Mouse (Mus musculus): ENCODE data around the gene Rhoa.
"Not testable (repeated sequence)": the region's sequence is repeated elsewhere in the genome, so short reads cannot be mapped to it uniquely, and the experiment has no call there.

Rhoa gene

DNA sequence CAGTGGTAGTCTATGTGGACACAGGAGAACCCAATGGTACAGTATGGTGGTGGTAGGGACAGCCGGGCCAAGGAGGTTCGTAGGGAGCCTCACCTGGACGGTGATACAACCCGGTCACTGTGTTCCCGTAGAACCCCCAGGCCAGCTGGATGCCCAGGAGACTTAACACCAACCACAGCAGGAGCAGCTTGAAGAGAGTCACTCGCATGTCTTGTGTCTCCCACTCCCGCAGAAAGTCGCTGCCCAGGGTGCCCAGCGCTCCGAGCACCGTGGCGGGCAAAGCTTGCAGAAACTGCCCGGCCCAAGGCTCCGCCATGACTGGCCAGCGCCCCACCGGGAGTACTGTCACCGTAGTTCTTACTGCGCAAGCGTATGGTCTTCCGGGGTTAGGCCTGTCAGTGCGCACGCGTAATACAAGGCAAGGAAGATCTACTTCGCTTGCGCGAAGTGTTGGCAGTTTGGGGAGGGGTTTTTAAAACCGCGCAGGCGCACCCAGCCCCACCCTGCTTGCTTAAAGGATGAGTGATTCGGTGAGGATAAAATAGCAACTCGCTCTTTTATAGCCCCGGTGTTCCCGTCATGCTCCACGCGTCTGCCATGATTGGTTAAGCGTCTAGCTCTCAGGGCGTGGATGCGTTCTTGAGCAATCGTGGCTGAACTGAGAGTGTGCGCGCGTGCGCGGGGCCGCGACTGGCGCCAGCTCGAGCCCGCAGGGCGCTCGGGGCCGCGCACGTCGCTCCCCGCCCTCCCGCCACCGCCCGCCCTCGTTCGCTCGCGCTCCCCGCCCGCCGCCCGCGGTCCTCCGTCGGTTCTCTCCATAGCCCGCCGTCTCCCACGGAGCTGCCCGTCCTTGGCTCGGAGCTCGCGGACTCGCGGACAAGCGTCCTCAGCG is at the start of gene Rhoa, which contains the start of gene Tcta:
TSS of gene Rhoa (plus strand) at position 501 of the 892 bp plus-strand sequence.
TSS of gene Tcta (minus strand) at position 532 of the 892 bp plus-strand sequence.
- in situ Hi-C loops (cut with MboI; ENCODE audit: low sequenced_read_pairs) = no loop called here

GRCm38 (mm10) chr9:108260526-108260925 is 45.4 kb upstream of the Rhoa start:
- in situ Hi-C loops (cut with MboI; ENCODE audit: low sequenced_read_pairs) = no loop called here

GRCm38 (mm10) chr9:108261865-108262264 is 44.1 kb upstream of the Rhoa start:
- in situ Hi-C loops (cut with MboI; ENCODE audit: low sequenced_read_pairs) = no loop called here

GRCm38 (mm10) chr9:108262494-108263049 is 43.4 kb upstream of the Rhoa start:
- in situ Hi-C loops (cut with MboI; ENCODE audit: low sequenced_read_pairs) = no loop called here

DNA sequence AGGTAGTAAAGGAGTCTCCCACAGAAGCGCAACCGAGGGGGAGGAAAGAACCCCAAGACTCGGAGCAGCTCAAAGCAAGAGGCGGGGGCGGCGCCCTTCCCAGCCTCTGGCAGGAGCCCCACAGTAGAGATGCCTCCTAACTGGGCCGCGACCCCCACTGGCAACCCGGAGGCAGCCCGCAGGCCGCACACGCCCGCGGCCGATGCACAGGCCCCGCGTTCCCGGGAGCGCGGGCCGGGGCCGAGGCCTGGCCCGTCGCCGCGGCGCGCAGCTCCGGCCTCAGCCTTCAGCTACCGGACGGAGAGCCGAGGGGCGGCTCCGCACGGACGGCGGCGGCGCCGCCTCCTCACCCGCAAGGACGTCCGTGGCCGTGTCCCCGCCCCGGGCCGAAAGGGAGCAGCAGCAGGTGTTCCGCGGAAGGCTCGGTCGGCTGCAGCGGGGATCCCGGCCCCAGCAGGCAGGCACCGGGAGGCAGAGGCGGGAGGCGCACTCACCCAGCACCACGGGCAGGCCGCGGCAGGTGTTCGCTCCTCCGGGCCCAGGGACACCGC is 42.7 kb upstream of the Rhoa start:
- in situ Hi-C loops (cut with MboI; ENCODE audit: low sequenced_read_pairs) = no loop called here

DNA sequence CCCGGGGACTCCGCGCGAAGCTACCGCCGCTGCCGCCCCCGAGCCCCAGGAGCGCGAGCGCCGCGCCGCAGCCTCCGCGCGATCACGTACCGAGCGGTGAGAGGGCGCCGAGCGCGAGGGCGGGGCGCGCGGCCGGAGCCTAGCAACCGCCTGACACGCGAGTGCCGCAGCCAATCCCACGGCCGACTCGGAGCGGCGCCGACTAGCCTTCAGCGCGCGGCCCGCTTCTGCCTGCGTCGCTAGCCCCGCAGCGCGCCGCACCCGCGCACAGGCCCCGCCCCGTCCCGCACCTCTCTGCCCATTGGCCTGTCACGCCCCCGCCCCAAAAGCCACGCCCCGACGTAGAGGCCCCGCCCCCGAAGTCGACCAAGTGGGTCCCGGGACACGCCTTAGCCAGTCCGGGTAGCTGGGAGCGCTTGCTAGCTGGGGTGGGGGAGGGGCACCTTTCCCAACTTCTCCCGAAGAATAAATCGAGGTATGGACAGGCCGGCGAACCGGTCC is 42.2 kb upstream of the Rhoa start, which contains the start of gene Dag1:
TSS of gene Dag1 (minus strand) at position 269 of the 501 bp plus-strand sequence.
- in situ Hi-C loops (cut with MboI; ENCODE audit: low sequenced_read_pairs) = no loop called here

GRCm38 (mm10) chr9:108264191-108264921 is 41.6 kb upstream of the Rhoa start:
- in situ Hi-C loops (cut with MboI; ENCODE audit: low sequenced_read_pairs) = no loop called here

DNA sequence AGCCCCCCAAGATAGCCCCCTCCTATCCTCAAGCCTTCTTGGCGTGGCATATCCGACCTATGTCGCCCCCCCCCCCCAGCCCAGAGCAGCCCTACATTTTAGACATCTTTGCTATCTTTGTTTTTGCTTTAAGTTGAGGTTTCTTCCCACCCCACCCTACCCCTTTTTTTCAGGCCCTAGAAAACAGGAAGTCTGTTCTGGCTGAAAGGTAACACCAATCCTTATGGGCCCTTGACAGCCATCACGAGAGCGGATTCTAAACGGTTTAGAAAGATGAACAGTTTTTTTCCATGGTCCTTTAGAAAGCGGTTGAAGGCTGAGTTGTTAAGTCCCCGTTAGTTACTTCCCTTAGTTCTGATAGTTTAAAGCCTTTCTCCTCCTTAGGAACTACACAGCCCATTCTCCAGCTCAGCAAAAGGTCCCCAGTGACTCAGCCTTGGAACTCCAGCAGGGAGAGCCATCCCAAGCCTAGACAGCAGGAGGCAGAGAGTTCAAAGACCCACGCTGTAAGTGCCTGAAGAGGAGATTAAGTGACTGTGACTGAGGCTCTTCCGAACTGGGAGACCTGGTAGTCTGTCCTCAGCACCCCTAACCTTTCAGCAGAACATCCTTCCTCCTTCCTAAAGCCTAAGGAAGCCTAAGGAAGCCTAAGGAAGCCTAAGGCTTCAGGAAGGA is 39.5 kb upstream of the Rhoa start:
- in situ Hi-C loops (cut with MboI; ENCODE audit: low sequenced_read_pairs) = no loop called here

DNA sequence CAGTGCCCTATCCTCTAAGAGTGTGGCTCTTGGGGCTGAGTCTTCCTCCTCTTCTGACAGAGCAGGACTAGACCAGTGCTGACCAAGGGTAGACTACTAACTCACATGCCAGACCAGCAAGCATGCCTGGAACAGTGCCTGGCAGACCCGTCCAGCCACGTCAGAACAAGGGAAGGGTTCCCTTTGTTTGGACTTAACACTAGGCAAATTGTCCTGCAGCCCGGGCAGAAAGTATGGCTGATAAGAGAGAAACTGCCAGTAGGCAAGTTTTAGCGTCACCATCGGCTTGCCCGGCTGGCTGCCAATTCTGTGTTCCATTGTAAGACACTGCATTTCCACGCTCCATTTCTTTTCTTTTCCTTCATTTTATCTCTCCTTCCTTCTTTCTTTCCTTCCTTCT is 38.2 kb upstream of the Rhoa start:
- in situ Hi-C loops (cut with MboI; ENCODE audit: low sequenced_read_pairs) = no loop called here

- in situ Hi-C loops (cut with MboI; ENCODE audit: low sequenced_read_pairs) = not testable (repeated sequence)
Measured at GRCm38 (mm10) chr9:108268701-108269100, 37.2 kb upstream of the Rhoa start.

GRCm38 (mm10) chr9:108271941-108272340 is 34.0 kb upstream of the Rhoa start:
- in situ Hi-C loops (cut with MboI; ENCODE audit: low sequenced_read_pairs) = no loop called here

GRCm38 (mm10) chr9:108272691-108273090 is 33.2 kb upstream of the Rhoa start:
- in situ Hi-C loops (cut with MboI; ENCODE audit: low sequenced_read_pairs) = no loop called here

DNA sequence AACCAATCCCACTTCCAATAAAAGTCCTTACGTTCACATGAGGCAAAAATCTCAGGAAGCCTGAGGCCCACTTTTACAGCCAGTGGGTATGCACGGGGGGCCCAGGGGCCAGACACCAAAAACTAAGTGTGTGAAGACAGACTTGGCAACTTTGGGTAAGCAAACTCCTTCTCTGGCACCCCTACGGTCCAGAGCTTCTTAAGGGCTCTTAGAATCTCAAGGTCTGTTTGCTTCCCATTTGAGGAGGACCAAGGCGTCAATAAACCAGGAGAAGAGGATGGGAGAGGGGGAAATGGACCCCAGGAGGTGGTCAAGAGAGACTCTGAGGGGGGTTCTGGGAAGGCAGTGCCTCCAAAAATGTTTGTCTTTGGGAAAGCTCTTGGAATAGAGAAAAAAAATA is 32.4 kb upstream of the Rhoa start:
- in situ Hi-C loops (cut with MboI; ENCODE audit: low sequenced_read_pairs) = no loop called here

- in situ Hi-C loops (cut with MboI; ENCODE audit: low sequenced_read_pairs) = no loop called here
Measured at GRCm38 (mm10) chr9:108274476-108275330, 31.2 kb upstream of the Rhoa start.

DNA sequence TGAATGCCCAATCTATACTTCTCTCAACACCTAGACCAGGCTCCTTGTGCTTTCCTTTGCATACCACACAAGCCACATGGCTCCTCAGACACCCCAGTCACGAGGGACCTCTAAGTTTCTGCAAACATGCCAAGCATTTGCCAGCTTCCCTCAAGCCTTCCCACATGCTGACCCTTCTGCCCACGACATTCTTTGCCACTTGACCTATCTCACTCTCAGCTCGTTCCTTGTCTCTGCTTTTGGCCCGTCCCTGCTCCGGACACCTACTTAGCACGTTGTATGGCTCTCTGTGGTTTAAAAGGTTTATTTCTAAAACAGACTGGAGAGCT is 30.6 kb upstream of the Rhoa start:
- in situ Hi-C loops (cut with MboI; ENCODE audit: low sequenced_read_pairs) = no loop called here

DNA sequence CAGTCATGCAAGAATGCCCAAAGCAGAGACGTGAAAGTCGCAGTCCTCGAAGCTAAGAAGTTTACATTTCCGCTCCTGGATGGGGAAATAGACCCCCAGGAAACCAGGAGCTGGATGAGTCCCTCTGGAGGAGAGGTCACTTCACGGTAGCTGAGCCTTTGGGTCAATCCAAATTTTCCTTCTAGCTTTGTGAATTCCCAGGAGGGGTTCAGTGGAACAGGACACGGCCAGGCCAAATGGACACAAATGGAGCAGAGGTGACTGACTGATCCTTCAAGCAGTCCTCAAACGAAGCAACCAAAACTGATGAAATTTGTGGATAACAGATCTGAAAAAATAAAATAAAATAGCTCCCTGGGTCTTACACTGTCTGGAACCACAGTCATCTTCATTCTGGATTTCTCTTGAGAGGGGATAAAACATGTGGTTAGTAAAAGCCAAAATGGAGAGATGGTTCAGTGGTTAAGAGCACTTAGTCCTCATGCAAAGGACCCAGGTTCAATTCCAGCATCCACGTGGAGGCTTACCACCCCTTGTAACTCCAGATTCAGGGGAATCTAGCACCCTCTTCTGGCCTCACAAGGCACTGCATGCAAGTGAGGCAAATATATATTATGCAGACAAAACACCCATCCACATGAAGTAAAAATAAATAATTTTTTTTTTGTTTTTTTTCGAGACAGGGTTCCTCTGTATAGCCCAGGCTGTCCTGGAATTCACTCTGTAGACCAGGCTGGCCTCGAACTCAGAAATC is 27.1 kb upstream of the Rhoa start:
- in situ Hi-C loops (cut with MboI; ENCODE audit: low sequenced_read_pairs) = no loop called here

GRCm38 (mm10) chr9:108280071-108280828 is 25.7 kb upstream of the Rhoa start:
- in situ Hi-C loops (cut with MboI; ENCODE audit: low sequenced_read_pairs) = no loop called here

- in situ Hi-C loops (cut with MboI; ENCODE audit: low sequenced_read_pairs) = no loop called here
Measured at GRCm38 (mm10) chr9:108284410-108284809, 21.5 kb upstream of the Rhoa start.
